Mouse (Mus musculus): ENCODE results near the gene Smg9. TPM values are rescaled to one million over a fixed set of nuclear protein-coding genes. Genes with fewer than 3 reads are reported as not detected.

Gene Smg9
- polyA plus RNA-seq, 1 experiment = 89.3 TPM

- Histone ChIP-seq H3K27me3 (ENCODE audit: control insufficient read depth, insufficient read depth, low read length) (no peaks in the 10 kb centered on the region), H3K27ac (ENCODE audit: insufficient read depth, low read length) (no peak overlapping the region), H3K4me3 (replicated peaks; ENCODE audit: insufficient read depth, low read depth, low read length) (no peak overlapping the region), H3K4me1 (ENCODE audit: control insufficient read depth, insufficient read depth, low read length) (peaks cover 32% of the 10 kb centered on the region)
- WGBS = 57% methylated on average over 8 of the region's 8 CpGs
- no peak for DNase-seq
- TF ChIP-seq POLR2A (IDR thresholded peaks at IDR 0.05; ENCODE audit: borderline replicate concordance, insufficient read depth, low read length) (no peak), CTCF (IDR thresholded peaks at IDR 0.05; ENCODE audit: borderline replicate concordance, insufficient read depth, low read depth, low read length) (no peak)
Observed at GRCm38 (mm10) chr7:24419579-24419978, 20.2 kb downstream of the Smg9 start.

- peak in 1 of 2 experiments; percentile 45 for DNase-seq
- H3K27ac ChIP-seq (ENCODE audit: insufficient read depth, low read length) = no peak overlapping the region
- WGBS = 16% methylated on average over 7 of the region's 7 CpGs
- H3K4me3 ChIP-seq (replicated peaks; ENCODE audit: insufficient read depth, low read depth, low read length) = no peak overlapping the region
- H3K4me1 ChIP-seq (ENCODE audit: control insufficient read depth, insufficient read depth, low read length) = peaks cover 42% of the 10 kb centered on the region
- H3K27me3 ChIP-seq (ENCODE audit: control insufficient read depth, insufficient read depth, low read length) = no peaks in the 10 kb centered on the region
- TF ChIP-seq CTCF (IDR thresholded peaks at IDR 0.05; ENCODE audit: borderline replicate concordance, insufficient read depth, low read depth, low read length) = no peak; the same call in 1 of the 2 replicates
- no peak for TF ChIP-seq POLR2A (IDR thresholded peaks at IDR 0.05; ENCODE audit: borderline replicate concordance, insufficient read depth, low read length)
Observed at GRCm38 (mm10) chr7:24421648-24422047, 22.2 kb downstream of the Smg9 start.

GRCm38 (mm10) chr7:24422251-24422650 is 22.8 kb downstream of the Smg9 start:
- peaks cover 44% of the 10 kb centered on the region for H3K4me1 ChIP-seq (ENCODE audit: control insufficient read depth, insufficient read depth, low read length)
- H3K27me3 ChIP-seq (ENCODE audit: control insufficient read depth, insufficient read depth, low read length) = no peaks in the 10 kb centered on the region
- WGBS = 22% methylated on average over 8 of the region's 8 CpGs
- peak; percentile 62 to 64 for DNase-seq
- H3K27ac ChIP-seq (ENCODE audit: insufficient read depth, low read length) = no peak overlapping the region
- TF ChIP-seq CTCF (IDR thresholded peaks at IDR 0.05; ENCODE audit: borderline replicate concordance, insufficient read depth, low read depth, low read length) = no peak
- TF ChIP-seq POLR2A (IDR thresholded peaks at IDR 0.05; ENCODE audit: borderline replicate concordance, insufficient read depth, low read length) = no peak
- H3K4me3 ChIP-seq (replicated peaks; ENCODE audit: insufficient read depth, low read depth, low read length) = no peak overlapping the region

GRCm38 (mm10) chr7:24423107-24423763 is 23.8 kb downstream of the Smg9 start:
- no peak for DNase-seq
- 83% methylated on average over 15 of the region's 15 CpGs for WGBS
- no peak overlapping the region for H3K4me3 ChIP-seq (replicated peaks; ENCODE audit: insufficient read depth, low read depth, low read length)
- H3K27me3 ChIP-seq (ENCODE audit: control insufficient read depth, insufficient read depth, low read length) = no peaks in the 10 kb centered on the region
- H3K27ac ChIP-seq (ENCODE audit: insufficient read depth, low read length) = no peak overlapping the region
- H3K4me1 ChIP-seq (ENCODE audit: control insufficient read depth, insufficient read depth, low read length) = peaks cover 52% of the 10 kb centered on the region
- TF ChIP-seq CTCF (IDR thresholded peaks at IDR 0.05; ENCODE audit: borderline replicate concordance, insufficient read depth, low read depth, low read length) (no peak), POLR2A (IDR thresholded peaks at IDR 0.05; ENCODE audit: borderline replicate concordance, insufficient read depth, low read length) (no peak)

GRCm38 (mm10) chr7:24423956-24424732 is 24.7 kb downstream of the Smg9 start:
- DNase-seq = peak; percentile 82 to 88
- Histone ChIP-seq H3K27ac (ENCODE audit: insufficient read depth, low read length) (peak overlapping the region; percentile 3), H3K4me3 (replicated peaks; ENCODE audit: insufficient read depth, low read depth, low read length) (no peak overlapping the region), H3K4me1 (ENCODE audit: control insufficient read depth, insufficient read depth, low read length) (peaks cover 60% of the 10 kb centered on the region), H3K27me3 (ENCODE audit: control insufficient read depth, insufficient read depth, low read length) (no peaks in the 10 kb centered on the region)
- TF ChIP-seq POLR2A (IDR thresholded peaks at IDR 0.05; ENCODE audit: borderline replicate concordance, insufficient read depth, low read length) (no peak), CTCF (IDR thresholded peaks at IDR 0.05; ENCODE audit: borderline replicate concordance, insufficient read depth, low read depth, low read length) (no peak)
- 7% methylated on average over 12 of the region's 12 CpGs for WGBS

GRCm38 (mm10) chr7:24425919-24426318 is 26.5 kb downstream of the Smg9 start:
- H3K4me1 ChIP-seq (ENCODE audit: control insufficient read depth, insufficient read depth, low read length) = peaks cover 70% of the 10 kb centered on the region
- 81% methylated on average over 9 of the region's 9 CpGs for WGBS
- H3K4me3 ChIP-seq (replicated peaks; ENCODE audit: insufficient read depth, low read depth, low read length) = no peak overlapping the region
- no peak overlapping the region for H3K27ac ChIP-seq (ENCODE audit: insufficient read depth, low read length)
- TF ChIP-seq CTCF (IDR thresholded peaks at IDR 0.05; ENCODE audit: borderline replicate concordance, insufficient read depth, low read depth, low read length) = no peak
- TF ChIP-seq POLR2A (IDR thresholded peaks at IDR 0.05; ENCODE audit: borderline replicate concordance, insufficient read depth, low read length) = no peak
- DNase-seq = no peak
- H3K27me3 ChIP-seq (ENCODE audit: control insufficient read depth, insufficient read depth, low read length) = no peaks in the 10 kb centered on the region

GRCm38 (mm10) chr7:24427168-24427567 is 27.7 kb downstream of the Smg9 start:
- no peak for TF ChIP-seq POLR2A (IDR thresholded peaks at IDR 0.05; ENCODE audit: borderline replicate concordance, insufficient read depth, low read length)
- no peak for TF ChIP-seq CTCF (IDR thresholded peaks at IDR 0.05; ENCODE audit: borderline replicate concordance, insufficient read depth, low read depth, low read length)
- no peak overlapping the region for H3K4me3 ChIP-seq (replicated peaks; ENCODE audit: insufficient read depth, low read depth, low read length)
- WGBS = 79% methylated on average over 8 of the region's 8 CpGs

More at GRCm38 (mm10) chr7:24427168-24427567, 27.7 kb downstream of the Smg9 start:
- peaks cover 74% of the 10 kb centered on the region for H3K4me1 ChIP-seq (ENCODE audit: control insufficient read depth, insufficient read depth, low read length)
- H3K27ac ChIP-seq (ENCODE audit: insufficient read depth, low read length) = no peak overlapping the region
- DNase-seq = no peak
- no peaks in the 10 kb centered on the region for H3K27me3 ChIP-seq (ENCODE audit: control insufficient read depth, insufficient read depth, low read length)

Data from cerebellum, adult 2 months (tissue).